Mouse (Mus musculus) spleen, adult 2 months (tissue): ENCODE data around the gene Mapk6.

Experiments used
- CTCF ChIP-seq: fragments of 200-500 bp; IDR thresholded peaks from 2 replicates; pipeline ENCODE4 v1.5.1; 2011; ENCODE audit warnings: mild to moderate bottlenecking, inconsistent platforms; ENCODE audit not compliant: insufficient read depth, insufficient read length, insufficient replicate concordance; ENCODE audit errors: extremely low read depth
- POLR2A ChIP-seq: fragments of 200-500 bp; IDR thresholded peaks from 2 replicates; pipeline ENCODE4 v1.6.1; 2011; ENCODE audit warnings: low read depth, low read length, inconsistent platforms

- no peak for TF ChIP-seq CTCF
- no peak for TF ChIP-seq POLR2A
Observed at GRCm38 (mm10) chr9:75422251-75422691, 12.5 kb upstream of the Mapk6 start.
